Mouse (Mus musculus): ENCODE measurements at regions not wholly inside any gene's neighbourhood (a gene's known extent, or its start where the extent isn't known, plus 50 kb on each side); places are given as distances from the start of the nearest gene placed in this dataset.

DNA sequence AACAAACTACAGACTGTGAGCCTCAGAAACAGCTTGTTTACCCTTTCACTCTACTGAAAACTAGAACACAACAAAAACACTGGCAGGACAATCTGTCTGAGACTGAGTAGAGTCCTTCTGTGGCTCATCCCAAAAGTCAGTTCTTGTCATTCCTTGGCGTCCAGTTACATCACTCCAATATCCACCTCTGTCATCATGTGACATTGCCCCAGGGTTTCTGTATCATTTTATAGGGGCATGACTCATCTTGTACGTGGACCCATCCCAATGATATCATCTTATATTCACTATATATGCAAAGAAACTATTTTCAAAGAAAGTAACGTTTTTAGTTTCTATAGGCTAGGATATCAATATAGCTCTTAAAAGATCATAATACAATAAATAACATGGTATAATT, 152.3 kb downstream of the Dkk2 start:
- no peak overlapping the region for H3K4me2 ChIP-seq (ENCODE audit: low read depth)
- no peaks in the 10 kb centered on the region for H3K9me3 ChIP-seq (ENCODE audit: control insufficient read depth, low read length)
- H3K27ac ChIP-seq (ENCODE audit: low read depth, low read length), result no peak overlapping the region
- ATAC-seq (ENCODE audit: insufficient read depth, low FRiP score, low TSS enrichment), result no peak
- no peaks in the 10 kb centered on the region for H3K27me3 ChIP-seq (ENCODE audit: control insufficient read depth, insufficient read depth, low read length)
- DNase-seq (ENCODE audit: low spot score), result no peak
- no peaks in the 10 kb centered on the region for H3K36me3 ChIP-seq (ENCODE audit: control insufficient read depth, insufficient read depth, low read length)
- no peaks in the 10 kb centered on the region for H3K4me1 ChIP-seq (ENCODE audit: control insufficient read depth, insufficient read depth, low read length)
- H3K4me3 ChIP-seq (ENCODE audit: low read depth, low read length), result no peak overlapping the region
- WGBS, result 82% methylated on average over 3 of the region's 3 CpGs
- H3K9ac ChIP-seq (ENCODE audit: low read length), result no peak overlapping the region

- WGBS, result 91% methylated on average over 1 of the region's 1 CpGs
Measured at GRCm38 (mm10) chr3:132257834-132258233, 172.7 kb downstream of the Dkk2 start.

DNA sequence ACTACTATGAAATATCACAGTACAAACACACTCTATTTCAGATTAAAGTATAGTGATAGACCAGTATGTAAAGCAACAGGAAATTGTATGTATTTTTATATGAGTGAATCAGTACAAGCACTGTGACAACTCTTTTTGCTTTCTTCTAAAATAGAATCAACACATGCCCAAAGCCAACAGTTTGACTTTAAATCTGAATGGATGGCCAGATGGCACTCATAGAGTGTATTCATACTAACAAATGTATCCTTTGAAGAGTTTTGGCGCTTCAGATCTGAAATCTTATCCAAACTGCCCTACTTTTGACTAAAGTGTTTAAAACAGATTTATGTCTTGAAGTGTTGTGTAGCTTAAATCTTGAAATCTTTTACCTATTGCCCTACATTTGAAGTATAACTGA, 184.5 kb downstream of the Dkk2 start:
- Histone ChIP-seq H3K36me3 (ENCODE audit: control insufficient read depth, insufficient read depth, low read length) (no peaks in the 10 kb centered on the region), H3K4me2 (ENCODE audit: low read depth) (no peak overlapping the region), H3K4me3 (ENCODE audit: low read depth, low read length) (no peak overlapping the region), H3K9me3 (ENCODE audit: control insufficient read depth, low read length) (no peaks in the 10 kb centered on the region), H3K9ac (ENCODE audit: low read length) (no peak overlapping the region), H3K27me3 (ENCODE audit: control insufficient read depth, insufficient read depth, low read length) (no peaks in the 10 kb centered on the region), H3K27ac (ENCODE audit: low read depth, low read length) (no peak overlapping the region), H3K4me1 (ENCODE audit: control insufficient read depth, insufficient read depth, low read length) (no peaks in the 10 kb centered on the region)
- DNase-seq (ENCODE audit: low spot score) (no peak), ATAC-seq (ENCODE audit: insufficient read depth, low FRiP score, low TSS enrichment) (no peak)
- 81% methylated on average over 1 of the region's 1 CpGs for WGBS

More at GRCm38 (mm10) chr3:132257834-132258233, 172.7 kb downstream of the Dkk2 start:
- Histone ChIP-seq H3K9me3 (ENCODE audit: control insufficient read depth, low read length) (no peaks in the 10 kb centered on the region), H3K9ac (ENCODE audit: low read length) (no peak overlapping the region), H3K27me3 (ENCODE audit: control insufficient read depth, insufficient read depth, low read length) (no peaks in the 10 kb centered on the region), H3K36me3 (ENCODE audit: control insufficient read depth, insufficient read depth, low read length) (no peaks in the 10 kb centered on the region), H3K4me3 (ENCODE audit: low read depth, low read length) (no peak overlapping the region), H3K4me2 (ENCODE audit: low read depth) (no peak overlapping the region), H3K27ac (ENCODE audit: low read depth, low read length) (no peak overlapping the region), H3K4me1 (ENCODE audit: control insufficient read depth, insufficient read depth, low read length) (no peaks in the 10 kb centered on the region)
- no peak for DNase-seq (ENCODE audit: low spot score)
- no peak for ATAC-seq (ENCODE audit: insufficient read depth, low FRiP score, low TSS enrichment)

DNA sequence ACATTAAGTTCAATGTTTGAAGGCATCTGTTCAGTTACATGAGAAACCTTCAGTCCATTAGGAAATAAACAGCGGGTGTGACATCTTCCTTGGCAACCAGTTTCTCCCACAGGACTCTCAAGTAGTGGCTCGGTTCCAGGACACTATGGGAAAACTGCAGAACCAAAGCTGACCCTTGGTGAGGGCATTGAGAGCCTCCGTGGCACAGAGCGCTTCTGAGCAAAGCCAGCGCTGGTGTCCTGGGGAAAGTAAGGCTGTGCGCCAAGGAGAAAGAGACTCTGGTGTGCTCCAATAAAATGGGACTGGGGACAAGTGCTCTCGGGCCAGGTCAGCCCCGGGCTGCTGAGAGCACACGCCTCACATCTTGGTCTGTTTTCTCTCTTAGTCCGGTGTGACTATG, 189.7 kb downstream of the Dkk2 start:
- no peak for ATAC-seq (ENCODE audit: insufficient read depth, low FRiP score, low TSS enrichment)
- DNase-seq (ENCODE audit: low spot score), result no peak
- Histone ChIP-seq H3K4me2 (ENCODE audit: low read depth) (no peak overlapping the region), H3K4me1 (ENCODE audit: control insufficient read depth, insufficient read depth, low read length) (no peaks in the 10 kb centered on the region), H3K36me3 (ENCODE audit: control insufficient read depth, insufficient read depth, low read length) (no peaks in the 10 kb centered on the region), H3K4me3 (ENCODE audit: low read depth, low read length) (no peak overlapping the region), H3K27me3 (ENCODE audit: control insufficient read depth, insufficient read depth, low read length) (no peaks in the 10 kb centered on the region), H3K9ac (ENCODE audit: low read length) (no peak overlapping the region), H3K27ac (ENCODE audit: low read depth, low read length) (no peak overlapping the region), H3K9me3 (ENCODE audit: control insufficient read depth, low read length) (no peaks in the 10 kb centered on the region)
- WGBS, result 88% methylated on average over 10 of the region's 10 CpGs

DNA sequence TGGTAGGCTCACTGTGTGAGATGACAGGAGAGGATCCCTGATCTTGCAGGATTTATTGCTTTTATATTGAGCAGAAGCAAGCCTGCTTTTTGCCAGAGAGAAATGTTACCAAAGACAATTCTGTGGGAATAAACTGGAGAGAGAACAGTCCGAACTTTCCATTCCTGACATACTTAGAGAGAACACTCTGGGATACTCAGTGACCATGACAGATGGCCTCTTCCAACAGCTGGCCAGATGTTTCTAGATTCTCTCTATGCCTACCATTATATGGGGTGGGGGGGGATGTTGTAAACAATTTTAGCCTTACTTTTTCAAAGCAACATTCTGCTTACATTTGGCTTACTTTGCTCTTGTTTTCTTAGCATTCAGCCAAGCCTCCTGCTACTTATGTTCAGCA, 192.7 kb downstream of the Dkk2 start:
- WGBS, result 63% methylated on average over 1 of the region's 1 CpGs
- Histone ChIP-seq H3K27me3 (ENCODE audit: control insufficient read depth, insufficient read depth, low read length) (no peaks in the 10 kb centered on the region), H3K9me3 (ENCODE audit: control insufficient read depth, low read length) (no peaks in the 10 kb centered on the region), H3K4me2 (ENCODE audit: low read depth) (no peak overlapping the region), H3K9ac (ENCODE audit: low read length) (no peak overlapping the region), H3K4me1 (ENCODE audit: control insufficient read depth, insufficient read depth, low read length) (no peaks in the 10 kb centered on the region), H3K27ac (ENCODE audit: low read depth, low read length) (no peak overlapping the region), H3K4me3 (ENCODE audit: low read depth, low read length) (no peak overlapping the region), H3K36me3 (ENCODE audit: control insufficient read depth, insufficient read depth, low read length) (no peaks in the 10 kb centered on the region)
- no peak for DNase-seq (ENCODE audit: low spot score)
- ATAC-seq (ENCODE audit: insufficient read depth, low FRiP score, low TSS enrichment), result no peak

- Histone ChIP-seq H3K36me3 (ENCODE audit: control insufficient read depth, insufficient read depth, low read length) (no peaks in the 10 kb centered on the region), H3K4me1 (ENCODE audit: control insufficient read depth, insufficient read depth, low read length) (no peaks in the 10 kb centered on the region), H3K9ac (ENCODE audit: low read length) (no peak overlapping the region), H3K4me2 (ENCODE audit: low read depth) (no peak overlapping the region), H3K27me3 (ENCODE audit: control insufficient read depth, insufficient read depth, low read length) (no peaks in the 10 kb centered on the region), H3K4me3 (ENCODE audit: low read depth, low read length) (no peak overlapping the region), H3K27ac (ENCODE audit: low read depth, low read length) (no peak overlapping the region), H3K9me3 (ENCODE audit: control insufficient read depth, low read length) (no peaks in the 10 kb centered on the region)
- WGBS, result 60% methylated on average over 3 of the region's 3 CpGs
- DNase-seq (ENCODE audit: low spot score) (no peak), ATAC-seq (ENCODE audit: insufficient read depth, low FRiP score, low TSS enrichment) (no peak)
Measured at GRCm38 (mm10) chr3:132287714-132288113, 202.6 kb downstream of the Dkk2 start.

DNA sequence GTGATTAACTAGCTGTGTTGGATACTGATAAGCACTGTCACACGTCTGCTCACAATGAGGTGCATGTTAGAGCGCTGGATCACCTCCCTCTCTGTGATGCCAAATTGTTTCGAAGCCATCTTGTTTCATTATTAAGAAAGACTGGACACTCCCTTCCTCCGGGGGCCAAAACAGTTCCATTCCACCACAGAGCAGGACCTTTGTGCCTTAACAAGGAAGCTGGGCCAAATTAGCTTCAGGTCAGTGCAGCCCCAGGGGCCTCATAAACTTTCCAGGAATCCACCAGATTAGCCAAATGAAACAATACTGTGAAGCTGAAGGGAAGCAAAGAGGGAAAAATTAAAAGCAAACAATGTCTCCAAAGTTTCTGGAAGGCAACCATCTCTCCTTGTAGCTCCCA, 241.9 kb downstream of the Dkk2 start:
- no peaks in the 10 kb centered on the region for H3K9me3 ChIP-seq (ENCODE audit: control insufficient read depth, low read length)
- WGBS, result 82% methylated on average over 4 of the region's 4 CpGs
- no peak overlapping the region for H3K4me2 ChIP-seq (ENCODE audit: low read depth)
- no peaks in the 10 kb centered on the region for H3K27me3 ChIP-seq (ENCODE audit: control insufficient read depth, insufficient read depth, low read length)
- no peaks in the 10 kb centered on the region for H3K36me3 ChIP-seq (ENCODE audit: control insufficient read depth, insufficient read depth, low read length)
- DNase-seq (ENCODE audit: low spot score), result no peak
- no peak overlapping the region for H3K27ac ChIP-seq (ENCODE audit: low read depth, low read length)
- H3K4me3 ChIP-seq (ENCODE audit: low read depth, low read length), result no peak overlapping the region
- no peak for ATAC-seq (ENCODE audit: insufficient read depth, low FRiP score, low TSS enrichment)
- no peaks in the 10 kb centered on the region for H3K4me1 ChIP-seq (ENCODE audit: control insufficient read depth, insufficient read depth, low read length)
- no peak overlapping the region for H3K9ac ChIP-seq (ENCODE audit: low read length)

DNA sequence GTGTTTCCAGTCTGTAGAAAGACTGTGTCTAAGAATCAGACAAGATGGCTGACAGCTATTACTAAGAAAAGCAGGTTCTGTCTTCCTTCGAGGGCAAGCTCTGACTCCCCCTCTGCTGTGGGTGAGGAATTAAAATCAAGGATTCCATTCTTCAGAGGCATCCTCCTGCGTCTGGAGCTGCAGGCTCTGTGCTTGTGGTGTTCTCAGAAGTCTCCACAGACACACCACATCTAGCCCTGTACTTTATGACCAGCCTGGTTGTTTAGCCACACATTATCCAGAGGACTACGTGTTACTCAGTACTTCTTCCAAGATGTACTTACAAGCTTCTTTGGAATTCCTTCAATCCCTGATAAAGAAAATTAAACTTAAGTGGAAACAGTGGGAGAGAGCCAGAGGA, 258.5 kb downstream of the Dkk2 start:
- no peak for ATAC-seq (ENCODE audit: insufficient read depth, low FRiP score, low TSS enrichment)

DNA sequence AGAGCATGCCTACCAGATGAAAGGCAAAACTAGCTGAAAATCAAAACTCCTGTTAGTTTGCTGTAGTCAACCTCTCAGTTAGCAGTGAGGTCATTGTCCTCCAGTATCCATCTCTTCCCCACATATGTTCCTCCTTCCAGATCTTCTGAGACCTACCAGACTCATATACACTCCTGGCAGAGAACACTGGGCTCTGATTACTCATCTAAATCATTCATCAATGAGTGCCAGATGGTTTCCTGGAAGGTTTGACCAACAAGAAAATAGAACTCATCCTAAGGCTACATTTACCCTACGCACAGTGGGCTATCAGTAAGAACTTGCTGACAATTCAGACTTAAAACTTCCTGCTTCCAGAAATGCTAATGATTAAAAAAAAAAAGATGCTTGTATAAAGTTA, 260.8 kb downstream of the Dkk2 start:
- ATAC-seq (ENCODE audit: insufficient read depth, low FRiP score, low TSS enrichment), result no peak
- no peak for DNase-seq (ENCODE audit: low spot score)

More for the DNA sequence above, 258.5 kb downstream of the Dkk2 start:
- H3K9me3 ChIP-seq (ENCODE audit: control insufficient read depth, low read length), result no peaks in the 10 kb centered on the region
- H3K4me2 ChIP-seq (ENCODE audit: low read depth), result no peak overlapping the region
- H3K4me1 ChIP-seq (ENCODE audit: control insufficient read depth, insufficient read depth, low read length), result no peaks in the 10 kb centered on the region
- no peak overlapping the region for H3K27ac ChIP-seq (ENCODE audit: low read depth, low read length)
- no peak overlapping the region for H3K4me3 ChIP-seq (ENCODE audit: low read depth, low read length)
- no peak overlapping the region for H3K9ac ChIP-seq (ENCODE audit: low read length)
- 67% methylated on average over 3 of the region's 3 CpGs for WGBS
- no peaks in the 10 kb centered on the region for H3K27me3 ChIP-seq (ENCODE audit: control insufficient read depth, insufficient read depth, low read length)
- DNase-seq (ENCODE audit: low spot score), result no peak
- no peaks in the 10 kb centered on the region for H3K36me3 ChIP-seq (ENCODE audit: control insufficient read depth, insufficient read depth, low read length)

More for the DNA sequence above, 260.8 kb downstream of the Dkk2 start:
- Histone ChIP-seq H3K27me3 (ENCODE audit: control insufficient read depth, insufficient read depth, low read length) (no peaks in the 10 kb centered on the region), H3K9me3 (ENCODE audit: control insufficient read depth, low read length) (no peaks in the 10 kb centered on the region), H3K9ac (ENCODE audit: low read length) (no peak overlapping the region), H3K4me1 (ENCODE audit: control insufficient read depth, insufficient read depth, low read length) (no peaks in the 10 kb centered on the region), H3K36me3 (ENCODE audit: control insufficient read depth, insufficient read depth, low read length) (no peaks in the 10 kb centered on the region), H3K4me2 (ENCODE audit: low read depth) (no peak overlapping the region), H3K4me3 (ENCODE audit: low read depth, low read length) (no peak overlapping the region), H3K27ac (ENCODE audit: low read depth, low read length) (no peak overlapping the region)
- WGBS, result 83% methylated on average over 1 of the region's 1 CpGs

Data from neural tube, embryonic 11.5 days (tissue).